Mouse (Mus musculus) spleen, adult 2 months (tissue): ENCODE results near the gene Haus6. TPM values are rescaled to one million over a fixed set of nuclear protein-coding genes. Genes with fewer than 3 reads are reported as not detected.
"Not testable (repeated sequence)": the region's sequence is repeated elsewhere in the genome, so short reads cannot be mapped to it uniquely, and the experiment has no call there.

Source experiments
- DNase-seq, 2 experiments: peaks; one replicate each; pipeline versions ENCODE4 v3.0.0 to v3.0.0-alpha.2; 2012 to 2021; ENCODE audit warnings: low spot score in 2 of 2, low read depth in 1 of 2
- H3K27ac ChIP-seq: fragments of 200-500 bp; 2 replicates; pipeline ENCODE4 v1.5.1; 2012; ENCODE audit warnings: low read length, inconsistent platforms; ENCODE audit not compliant: insufficient read depth
- H3K27me3 ChIP-seq: fragments of 200-500 bp; 2 replicates; pipeline ENCODE4 v1.6.1; 2012; ENCODE audit warnings: mild to moderate bottlenecking, moderate library complexity, low read length, inconsistent platforms; ENCODE audit not compliant: control insufficient read depth, insufficient read depth
- H3K36me3 ChIP-seq: fragments of 200-500 bp; 2 replicates; pipeline ENCODE4 v1.6.1; 2012; ENCODE audit warnings: mild to moderate bottlenecking, low read length, inconsistent platforms; ENCODE audit not compliant: control insufficient read depth, insufficient read depth
- H3K4me1 ChIP-seq: fragments of 200-500 bp; 2 replicates; pipeline ENCODE4 v1.6.1; 2011; ENCODE audit warnings: inconsistent platforms; ENCODE audit not compliant: control insufficient read depth, insufficient read depth, insufficient read length
- H3K4me3 ChIP-seq: fragments of 200-500 bp; 2 replicates; pipeline ENCODE4 v1.5.1; 2011; ENCODE audit warnings: mild to moderate bottlenecking, inconsistent platforms; ENCODE audit not compliant: insufficient read depth, insufficient read length; ENCODE audit errors: extremely low read depth
- CTCF ChIP-seq: fragments of 200-500 bp; IDR thresholded peaks from 2 replicates; pipeline ENCODE4 v1.5.1; 2011; ENCODE audit warnings: mild to moderate bottlenecking, inconsistent platforms; ENCODE audit not compliant: insufficient read depth, insufficient read length, insufficient replicate concordance; ENCODE audit errors: extremely low read depth
- POLR2A ChIP-seq: fragments of 200-500 bp; IDR thresholded peaks from 2 replicates; pipeline ENCODE4 v1.6.1; 2011; ENCODE audit warnings: low read depth, low read length, inconsistent platforms
- WGBS: fragments of 180-500 bp; shearing (Covaris S2); methylation state at CpG from one replicate; pipeline ENCODE4 v1.1.7; 2018; 5-methylcytosine and 5-hydroxymethylcytosine counted together
- polyA plus RNA-seq: library from polyadenylated mRNA; depleted of rRNA; stranded (reverse); fragments of >200 nt; gene quantifications from 2 replicates; pipeline ENCODE4 v1.2.3, GENCODE M21; 2012; rRNA removed

The Haus6 gene
- 8.8 and 14.3 TPM in 2 replicates for polyA plus RNA-seq

- H3K4me1 ChIP-seq: no peaks in the 10 kb centered on the region
- TF ChIP-seq CTCF (no peak), POLR2A (no peak; the same call in 1 of the 2 replicates)
- peak within 1 kb of the TSS; percentile 77 for H3K27ac ChIP-seq
- H3K4me3 ChIP-seq: peak within 1 kb of the TSS; percentile 91
- DNase-seq: peak; percentile 89 to 97
- no peaks in the 10 kb centered on the region for H3K27me3 ChIP-seq
- under 1% methylated on average over 59 of the region's 59 CpGs for WGBS
- no peaks in the 10 kb centered on the region; the same call in 1 of the 2 replicates for H3K36me3 ChIP-seq
These were observed at the start of gene Haus6 for GRCm38 (mm10) chr4:86611524-86612288. Gene Haus6 (minus strand): TSS chr4:86612055.

GRCm38 (mm10) chr4:86657176-86657575 is 45.3 kb upstream of the Haus6 start:
- Histone ChIP-seq H3K4me1 (no peaks in the 10 kb centered on the region), H3K4me3 (no peak overlapping the region), H3K27ac (no peak overlapping the region), H3K36me3 (peaks cover 20% of the 10 kb centered on the region), H3K27me3 (no peaks in the 10 kb centered on the region)
- DNase-seq: no peak
- TF ChIP-seq POLR2A: no peak
- no peak for TF ChIP-seq CTCF
- WGBS: 94% methylated on average over 12 of the region's 12 CpGs

GRCm38 (mm10) chr4:86656410-86656809 is 44.6 kb upstream of the Haus6 start:
- not testable (repeated sequence) for H3K4me3 ChIP-seq, H3K4me1 ChIP-seq, DNase-seq, H3K27ac ChIP-seq, H3K27me3 ChIP-seq
- 94% methylated on average over 8 of the region's 8 CpGs for WGBS
- H3K36me3 ChIP-seq: peaks cover 16% of the 10 kb centered on the region

GRCm38 (mm10) chr4:86651686-86652384 is 40.0 kb upstream of the Haus6 start:
- no peak overlapping the region for H3K27ac ChIP-seq
- TF ChIP-seq POLR2A (no peak), CTCF (peak; percentile 4; the same call in 1 of the 2 replicates)
- 85% methylated on average over 10 of the region's 10 CpGs for WGBS
- no peaks in the 10 kb centered on the region for H3K4me1 ChIP-seq
- DNase-seq: no peak
- peaks cover 2% of the 10 kb centered on the region; the same call in 1 of the 2 replicates for H3K36me3 ChIP-seq
- H3K27me3 ChIP-seq: no peaks in the 10 kb centered on the region
- no peak overlapping the region for H3K4me3 ChIP-seq

GRCm38 (mm10) chr4:86648394-86648793 is 36.5 kb upstream of the Haus6 start:
- not testable (repeated sequence) for DNase-seq, H3K4me3 ChIP-seq, H3K27ac ChIP-seq, H3K36me3 ChIP-seq, H3K27me3 ChIP-seq, H3K4me1 ChIP-seq
- WGBS: 94% methylated on average over 11 of the region's 13 CpGs

GRCm38 (mm10) chr4:86637561-86637960 is 25.7 kb upstream of the Haus6 start:
- H3K27ac ChIP-seq, H3K4me3 ChIP-seq, DNase-seq, H3K4me1 ChIP-seq, H3K27me3 ChIP-seq, H3K36me3 ChIP-seq: not testable (repeated sequence)
- WGBS: 95% methylated on average over 9 of the region's 9 CpGs

- H3K27me3 ChIP-seq, H3K36me3 ChIP-seq, H3K4me3 ChIP-seq, DNase-seq, H3K27ac ChIP-seq, H3K4me1 ChIP-seq: not testable (repeated sequence)
These were observed 23.0 kb upstream of the Haus6 start for GRCm38 (mm10) chr4:86634873-86635272.

- not testable (repeated sequence) for H3K36me3 ChIP-seq, H3K27me3 ChIP-seq, H3K4me1 ChIP-seq, H3K4me3 ChIP-seq, DNase-seq, H3K27ac ChIP-seq
These were observed 22.5 kb upstream of the Haus6 start for GRCm38 (mm10) chr4:86634312-86634711.

- H3K4me1 ChIP-seq, H3K27ac ChIP-seq, DNase-seq, H3K4me3 ChIP-seq, H3K27me3 ChIP-seq, H3K36me3 ChIP-seq: not testable (repeated sequence)
- WGBS: 67% methylated on average over 5 of the region's 5 CpGs
These were observed 20.7 kb upstream of the Haus6 start for GRCm38 (mm10) chr4:86632556-86632955.
